Mouse (Mus musculus) forebrain, embryonic 10.5 days (tissue): ENCODE data around the gene Fmnl2. TPM values are rescaled to one million over a fixed set of nuclear protein-coding genes. Genes with fewer than 3 reads are reported as not detected.
A peak's percentile ranks its signal among the peaks of the same experiment; 100 is the strongest.

Experiments used
- DNase-seq: peaks from one replicate; pipeline ENCODE4 v3.0.0-alpha.2; 2017; ENCODE audit warnings: low spot score; ENCODE audit errors: extremely low spot score
- H3K27ac ChIP-seq: fragments of 300-500 bp; sonication (generic); 2 replicates; pipeline ENCODE4 v1.5.1; 2016; ENCODE audit warnings: mild to moderate bottlenecking
- H3K27me3 ChIP-seq: fragments of 300-500 bp; sonication (generic); 2 replicates; pipeline ENCODE4 v1.6.1; 2016; ENCODE audit warnings: mild to moderate bottlenecking; ENCODE audit not compliant: poor library complexity, severe bottlenecking
- H3K36me3 ChIP-seq: fragments of 300-500 bp; sonication (generic); replicated peaks from 2 replicates; pipeline ENCODE4 v1.6.1; 2016; ENCODE audit warnings: mild to moderate bottlenecking, moderate library complexity
- H3K4me1 ChIP-seq: fragments of 300-500 bp; sonication (generic); 2 replicates; pipeline ENCODE4 v1.6.1; 2016
- H3K4me3 ChIP-seq: fragments of 300-500 bp; sonication (generic); 2 replicates; pipeline ENCODE4 v1.5.1; 2016; ENCODE audit warnings: mild to moderate bottlenecking, moderate library complexity
- H3K9me3 ChIP-seq: fragments of 300-500 bp; sonication (generic); 2 replicates; pipeline ENCODE4 v1.6.1; 2016; ENCODE audit warnings: mild to moderate bottlenecking, moderate library complexity
- WGBS: fragments of 180-500 bp; shearing (Covaris S2); methylation state at CpG from one replicate; pipeline ENCODE4 v1.1.7; 2016; 5-methylcytosine and 5-hydroxymethylcytosine counted together
- polyA plus RNA-seq: library from polyadenylated mRNA; unstranded; fragments of >200 nt; fragmentation: Nextera tagmentation; extraction: Ambion mirVana; gene quantifications from 2 replicates; pipeline ENCODE4 v1.2.1, GENCODE M21; 2016

Gene Fmnl2
- polyA plus RNA-seq, 1 experiment from 2014 or later, result 7.4 TPM

- Histone ChIP-seq H3K27me3 (0 out of 2 replicates have a peak, but pooled peaks cover 10% of the 10 kb centered on the region), H3K4me3 (no peak overlapping the region), H3K9me3 (no peaks in the 10 kb centered on the region), H3K36me3 (no peaks in the 10 kb centered on the region), H3K27ac (no peak overlapping the region), H3K4me1 (peaks cover 10% of the 10 kb centered on the region; the same call in 1 of the 2 replicates)
- WGBS, result 77% methylated on average over 14 of the region's 14 CpGs
- no peak for DNase-seq
Observed at GRCm38 (mm10) chr2:52844936-52845752, 12.5 kb upstream of the Fmnl2 start.

- WGBS, result 59% methylated on average over 3 of the region's 3 CpGs
Observed at GRCm38 (mm10) chr2:52846506-52846905, 11.2 kb upstream of the Fmnl2 start.

GRCm38 (mm10) chr2:52849092-52849491, 8.6 kb upstream of the Fmnl2 start:
- no peaks in the 10 kb centered on the region for H3K36me3 ChIP-seq
- WGBS, result 82% methylated on average over 3 of the region's 3 CpGs
- 0 out of 2 replicates have a peak, but pooled peaks cover 10% of the 10 kb centered on the region for H3K27me3 ChIP-seq
- DNase-seq, result no peak
- H3K4me1 ChIP-seq, result peaks cover 4% of the 10 kb centered on the region; the same call in 1 of the 2 replicates
- H3K27ac ChIP-seq, result no peak overlapping the region
- H3K9me3 ChIP-seq, result no peaks in the 10 kb centered on the region
- H3K4me3 ChIP-seq, result no peak overlapping the region

More at GRCm38 (mm10) chr2:52846506-52846905, 11.2 kb upstream of the Fmnl2 start:
- Histone ChIP-seq H3K4me1 (peaks cover 4% of the 10 kb centered on the region; the same call in 1 of the 2 replicates), H3K9me3 (no peaks in the 10 kb centered on the region), H3K27me3 (0 out of 2 replicates have a peak, but pooled peaks cover 10% of the 10 kb centered on the region), H3K27ac (no peak overlapping the region), H3K4me3 (no peak overlapping the region), H3K36me3 (no peaks in the 10 kb centered on the region)
- no peak for DNase-seq

GRCm38 (mm10) chr2:52858529-52859465, 1.1 kb downstream of the Fmnl2 start:
- Histone ChIP-seq H3K36me3 (peaks cover 11% of the 10 kb centered on the region), H3K27me3 (no peaks in the 10 kb centered on the region), H3K27ac (peak overlapping the region; percentile 95), H3K4me3 (peak overlapping the region; percentile 94), H3K9me3 (no peaks in the 10 kb centered on the region), H3K4me1 (peaks cover 29% of the 10 kb centered on the region)
- peak; percentile 36 for DNase-seq
- WGBS, result under 1% methylated on average over 46 of the region's 46 CpGs

- peak overlapping the region; percentile 95 for H3K27ac ChIP-seq
- H3K4me1 ChIP-seq, result peaks cover 29% of the 10 kb centered on the region
- H3K36me3 ChIP-seq, result peaks cover 17% of the 10 kb centered on the region
- H3K4me3 ChIP-seq, result peak overlapping the region; percentile 94
- 10% methylated on average over 7 of the region's 7 CpGs for WGBS
- no peaks in the 10 kb centered on the region for H3K9me3 ChIP-seq
- no peaks in the 10 kb centered on the region for H3K27me3 ChIP-seq
- peak; percentile 21 for DNase-seq
Observed at GRCm38 (mm10) chr2:52859466-52859840, 1.8 kb downstream of the Fmnl2 start.

GRCm38 (mm10) chr2:52860111-52860775, 2.6 kb downstream of the Fmnl2 start:
- no peak for DNase-seq
- Histone ChIP-seq H3K36me3 (peaks cover 24% of the 10 kb centered on the region), H3K27me3 (no peaks in the 10 kb centered on the region), H3K9me3 (no peaks in the 10 kb centered on the region), H3K4me3 (peak overlapping the region; percentile 94), H3K4me1 (peaks cover 29% of the 10 kb centered on the region), H3K27ac (peak overlapping the region; percentile 95)
- WGBS, result 22% methylated on average over 8 of the region's 8 CpGs

- no peak overlapping the region for H3K27ac ChIP-seq
- peaks cover 4% of the 10 kb centered on the region; the same call in 1 of the 2 replicates for H3K9me3 ChIP-seq
- no peaks in the 10 kb centered on the region for H3K27me3 ChIP-seq
- no peak overlapping the region for H3K4me3 ChIP-seq
- DNase-seq, result no peak
- H3K4me1 ChIP-seq, result peaks cover 31% of the 10 kb centered on the region
- H3K36me3 ChIP-seq, result peaks cover 37% of the 10 kb centered on the region
- 93% methylated on average over 9 of the region's 9 CpGs for WGBS
Observed at GRCm38 (mm10) chr2:52862046-52862759, 4.5 kb downstream of the Fmnl2 start.

GRCm38 (mm10) chr2:52862760-52863124, 5.1 kb downstream of the Fmnl2 start:
- peaks cover 29% of the 10 kb centered on the region for H3K4me1 ChIP-seq
- no peak overlapping the region for H3K4me3 ChIP-seq
- H3K27me3 ChIP-seq, result no peaks in the 10 kb centered on the region
- DNase-seq, result no peak
- peaks cover 8% of the 10 kb centered on the region; the same call in 1 of the 2 replicates for H3K9me3 ChIP-seq
- peaks cover 43% of the 10 kb centered on the region for H3K36me3 ChIP-seq
- no peak overlapping the region for H3K27ac ChIP-seq
- WGBS, result 93% methylated on average over 4 of the region's 4 CpGs

- 93% methylated on average over 7 of the region's 7 CpGs for WGBS
Observed at GRCm38 (mm10) chr2:52864635-52865034, 7.0 kb downstream of the Fmnl2 start.

GRCm38 (mm10) chr2:52866151-52866550, 8.5 kb downstream of the Fmnl2 start:
- H3K4me3 ChIP-seq, result no peak overlapping the region

More at GRCm38 (mm10) chr2:52864635-52865034, 7.0 kb downstream of the Fmnl2 start:
- no peak overlapping the region for H3K4me3 ChIP-seq
- H3K4me1 ChIP-seq, result peaks cover 21% of the 10 kb centered on the region
- peaks cover 54% of the 10 kb centered on the region for H3K36me3 ChIP-seq
- H3K9me3 ChIP-seq, result peaks cover 8% of the 10 kb centered on the region; the same call in 1 of the 2 replicates
- H3K27me3 ChIP-seq, result no peaks in the 10 kb centered on the region
- H3K27ac ChIP-seq, result no peak overlapping the region
- no peak for DNase-seq

GRCm38 (mm10) chr2:52867781-52868180, 10.1 kb downstream of the Fmnl2 start:
- Histone ChIP-seq H3K27me3 (no peaks in the 10 kb centered on the region), H3K9me3 (peaks cover 8% of the 10 kb centered on the region; the same call in 1 of the 2 replicates), H3K27ac (no peak overlapping the region), H3K36me3 (peaks cover 59% of the 10 kb centered on the region), H3K4me1 (peaks cover 8% of the 10 kb centered on the region; the same call in 1 of the 2 replicates), H3K4me3 (no peak overlapping the region)
- WGBS, result 95% methylated on average over 9 of the region's 9 CpGs
- DNase-seq, result no peak

More at GRCm38 (mm10) chr2:52866151-52866550, 8.5 kb downstream of the Fmnl2 start:
- Histone ChIP-seq H3K9me3 (peaks cover 8% of the 10 kb centered on the region; the same call in 1 of the 2 replicates), H3K27ac (no peak overlapping the region), H3K27me3 (no peaks in the 10 kb centered on the region), H3K4me1 (peaks cover 6% of the 10 kb centered on the region), H3K36me3 (peaks cover 58% of the 10 kb centered on the region)
- no peak for DNase-seq
- WGBS, result 83% methylated on average over 3 of the region's 3 CpGs
